Mouse (Mus musculus) heart, postnatal 25 days (tissue): ENCODE results near the gene Pam. TPM values are rescaled to one million over a fixed set of nuclear protein-coding genes. Genes with fewer than 3 reads are reported as not detected.
"Not testable (repeated sequence)": the region's sequence is repeated elsewhere in the genome, so short reads cannot be mapped to it uniquely, and the experiment has no call there.

Source experiments
- DNase-seq: peaks from one replicate; pipeline ENCODE4 v3.0.0; 2022; ENCODE audit warnings: low spot score
- intact Hi-C: fragments of 180-260 bp; cut with DNase I; formaldehyde crosslinking; loops from one replicate; pipeline ENCODE4 v1.15.1; 2025
- total RNA-seq, 2 experiments: library from RNA; stranded (reverse); gene quantifications; 2 replicates each; pipeline ENCODE4 v1.2.3; 2021

The Pam gene
- total RNA-seq, 2 experiments from 2014 or later: 615 to 691 TPM

DNA sequence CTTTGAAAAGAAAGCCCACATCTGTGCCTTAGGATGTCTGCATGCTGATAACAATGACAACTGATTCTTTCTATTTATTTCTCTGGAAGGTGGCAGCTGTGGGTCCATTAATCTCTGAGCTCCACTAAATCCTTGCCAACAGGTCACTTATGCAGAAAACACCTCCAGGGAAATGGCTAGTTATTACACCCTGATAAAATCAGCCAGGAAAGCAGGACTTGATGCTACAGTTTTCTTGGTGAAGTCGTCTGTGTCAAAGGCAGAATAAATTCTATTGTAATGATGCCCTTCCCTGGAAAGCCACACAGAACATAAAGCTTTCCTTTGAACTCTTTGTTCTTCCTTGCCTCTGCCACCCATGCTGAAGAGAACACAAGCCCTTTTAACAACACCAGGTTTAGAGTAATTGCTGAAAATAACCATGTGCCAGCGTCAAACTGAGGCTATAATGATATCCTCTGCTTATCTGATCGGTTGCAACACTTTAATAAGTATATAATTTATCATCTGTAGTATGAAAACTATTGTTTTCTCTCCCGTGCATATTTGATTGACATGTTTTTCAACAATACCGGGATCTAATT is 47.1 kb downstream of the Pam start:
- intact Hi-C loops: no loop called here
- DNase-seq: no peak

GRCm38 (mm10) chr1:98047284-98048217 is 47.9 kb downstream of the Pam start:
- DNase-seq: no peak
- intact Hi-C loops: no loop called here

DNA sequence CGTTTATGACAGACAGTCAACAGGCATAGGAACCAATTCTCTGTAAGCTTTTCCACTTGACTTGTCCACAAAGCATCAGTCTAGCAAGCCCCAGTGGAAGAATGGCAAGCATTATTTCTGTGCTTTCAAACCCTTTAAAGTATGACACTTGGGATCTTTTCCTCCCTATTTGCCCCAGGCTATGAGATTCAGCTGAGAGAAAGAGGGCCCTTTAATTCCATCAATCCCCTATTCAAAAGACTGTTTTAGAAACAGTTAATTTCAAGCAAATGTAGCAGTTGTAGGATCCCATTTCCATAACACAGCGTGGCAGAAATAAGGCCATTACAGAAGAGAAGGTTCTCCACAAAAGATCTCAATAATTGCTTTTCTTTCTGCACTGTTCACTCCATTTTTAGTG is 53.0 kb downstream of the Pam start:
- no peak for DNase-seq
- intact Hi-C loops: no loop called here

GRCm38 (mm10) chr1:98038252-98038651 is 57.2 kb downstream of the Pam start:
- DNase-seq: no peak
- intact Hi-C loops: no loop called here

DNA sequence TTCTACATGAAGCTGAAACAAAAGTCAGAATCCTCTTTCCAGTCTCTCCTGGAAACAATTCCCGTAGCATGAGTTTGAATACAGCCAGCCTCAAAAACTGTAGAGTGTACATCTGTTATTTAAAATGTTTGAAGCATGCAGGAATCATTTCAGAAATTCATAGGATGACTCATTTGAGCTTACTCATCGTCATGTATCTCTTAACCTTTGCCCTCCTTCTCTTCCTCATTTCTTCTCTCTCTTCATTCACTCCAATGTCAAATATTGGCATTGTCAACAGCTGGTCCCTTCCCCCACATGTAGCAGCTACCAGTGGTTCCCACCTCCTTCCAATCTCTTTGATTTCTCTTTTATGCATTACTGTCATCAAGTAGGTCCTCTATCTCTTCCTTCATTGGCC is 59.7 kb downstream of the Pam start:
- DNase-seq: no peak
- intact Hi-C loops: no loop called here

DNA sequence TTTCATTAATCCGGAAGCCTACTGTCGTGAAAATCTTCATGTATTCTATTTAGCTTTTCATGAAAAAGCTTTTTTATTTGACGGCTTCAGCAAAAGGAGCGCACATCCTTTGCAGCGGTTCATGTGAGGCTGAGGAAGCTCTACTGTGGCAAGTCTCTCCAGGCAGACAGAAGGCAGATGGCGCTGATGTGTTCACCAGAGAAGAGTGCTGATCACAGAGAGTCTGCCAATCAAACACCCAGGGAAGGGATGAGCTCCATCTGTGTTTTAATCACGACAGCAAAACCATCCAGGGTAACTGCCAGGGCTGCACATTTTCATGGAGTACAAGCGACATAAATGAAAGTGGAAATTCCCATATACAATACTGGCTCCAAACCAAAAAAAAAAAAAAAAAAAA is 63.6 kb downstream of the Pam start:
- intact Hi-C loops: no loop called here
- DNase-seq: no peak

- DNase-seq: no peak
- intact Hi-C loops: no loop called here
These were observed 66.4 kb downstream of the Pam start for GRCm38 (mm10) chr1:98029025-98029424.

GRCm38 (mm10) chr1:98028468-98028867 is 67.0 kb downstream of the Pam start:
- intact Hi-C loops: no loop called here
- DNase-seq: no peak

GRCm38 (mm10) chr1:98027959-98028358 is 67.5 kb downstream of the Pam start:
- DNase-seq: no peak
- intact Hi-C loops: no loop called here

- DNase-seq: no peak
- intact Hi-C loops: no loop called here
These were observed 69.4 kb downstream of the Pam start for GRCm38 (mm10) chr1:98025924-98026640.

GRCm38 (mm10) chr1:98023866-98024265 is 71.6 kb downstream of the Pam start:
- intact Hi-C loops: no loop called here
- DNase-seq: no peak

GRCm38 (mm10) chr1:98018987-98019386 is 76.5 kb downstream of the Pam start:
- intact Hi-C loops: no loop called here
- no peak for DNase-seq

DNA sequence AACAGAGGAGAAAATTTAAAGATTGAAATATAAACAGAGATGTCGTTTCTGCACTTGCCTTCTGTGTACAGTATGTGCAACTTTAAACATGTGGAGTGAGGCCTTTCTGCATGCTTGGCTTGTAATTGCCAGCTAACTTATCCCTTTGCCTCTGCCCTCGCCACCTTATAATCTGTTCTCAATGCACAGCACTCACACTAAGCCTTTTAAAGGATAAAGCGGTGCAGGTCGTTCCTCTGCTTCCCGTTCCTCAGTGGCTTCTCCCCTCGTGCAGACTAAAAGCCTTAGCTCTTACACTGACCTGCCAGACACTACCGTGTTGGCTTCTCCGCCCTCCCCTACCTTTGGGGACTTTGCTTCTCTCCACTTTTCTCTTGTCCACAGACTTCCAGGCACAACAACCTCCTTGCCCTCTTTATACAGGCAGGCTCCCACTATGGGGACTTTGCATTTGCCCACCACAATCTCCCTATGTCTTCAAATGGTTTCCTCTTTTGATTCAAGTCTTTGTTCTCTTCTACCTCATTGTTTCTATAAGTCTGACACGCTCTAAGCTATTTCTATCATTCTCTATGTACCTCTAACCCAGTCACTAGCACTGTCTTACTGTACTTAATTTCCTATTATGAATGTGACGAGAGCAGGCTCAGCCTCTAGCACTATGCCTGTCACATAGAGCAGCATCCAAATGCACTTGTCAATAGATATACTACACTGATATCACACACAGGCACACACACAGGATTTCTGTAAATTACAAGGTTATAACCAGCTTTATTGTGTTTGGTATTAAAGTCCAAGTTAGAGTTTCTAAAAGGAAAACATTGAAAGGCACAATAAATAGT is 79.2 kb downstream of the Pam start:
- intact Hi-C loops: no loop called here
- no peak for DNase-seq

GRCm38 (mm10) chr1:98015564-98015963 is 79.9 kb downstream of the Pam start:
- intact Hi-C loops: no loop called here
- DNase-seq: no peak

DNA sequence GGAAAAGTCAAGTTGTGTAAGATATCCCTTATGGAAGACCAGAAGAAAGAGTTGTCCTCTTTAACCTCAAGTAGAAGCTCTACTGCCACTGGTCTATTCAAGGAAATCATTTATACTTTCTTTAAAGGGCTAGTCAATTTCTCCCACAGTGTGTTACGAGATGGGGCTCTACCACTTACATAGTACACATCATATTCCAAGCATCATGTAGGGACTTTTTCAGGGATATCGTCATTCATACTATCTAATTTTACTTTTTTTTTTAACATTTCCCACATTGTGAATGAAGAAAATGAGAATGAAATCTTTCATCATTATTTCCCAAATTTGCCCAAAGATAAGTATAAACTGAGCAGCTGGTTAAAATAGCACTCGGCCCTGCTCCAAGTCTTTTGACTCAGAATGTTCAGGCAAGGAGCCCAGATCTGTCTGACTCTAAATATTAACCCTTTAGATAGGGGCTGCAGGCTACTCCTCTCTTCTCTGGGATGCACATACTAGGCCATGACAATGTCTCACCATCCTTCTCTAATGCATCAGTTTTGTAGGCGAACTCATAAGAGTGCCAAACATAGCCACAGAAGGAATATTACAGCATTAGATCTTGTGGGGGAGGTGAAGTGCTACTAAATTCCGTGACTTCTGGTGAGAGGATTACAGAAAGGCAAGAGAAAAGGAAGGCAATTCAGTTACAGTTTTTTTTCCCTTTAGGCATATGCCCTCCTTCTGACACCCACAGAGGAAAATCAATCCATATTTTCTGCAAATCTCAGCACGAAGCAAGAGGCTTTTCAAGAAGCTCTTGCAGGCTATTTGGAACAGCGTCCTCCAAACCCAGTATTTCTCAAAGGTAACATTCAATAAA is 92.7 kb downstream of the Pam start:
- intact Hi-C loops: loop anchor here (5.0 kb wide), 1 partner anchor 95 kb away; the partner anchor contains the start of gene Pam

DNA sequence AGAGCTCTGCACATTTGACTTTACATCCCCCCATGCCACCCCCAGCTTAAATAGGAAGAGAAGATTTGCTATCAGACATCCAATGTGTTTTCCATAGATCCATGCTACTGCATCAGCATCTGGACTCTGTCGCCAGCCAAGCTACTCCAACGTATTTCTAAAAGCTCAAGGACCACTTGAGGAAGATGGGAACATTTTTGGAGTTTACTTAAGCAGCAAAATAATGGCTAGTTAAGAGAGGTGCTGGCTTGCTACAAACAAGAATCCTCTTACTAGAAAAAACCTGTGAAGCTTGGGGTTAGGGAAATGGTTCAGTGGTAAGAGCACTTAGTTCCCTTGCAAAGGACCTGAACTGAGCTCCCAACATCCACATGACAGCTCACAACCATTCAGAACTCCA is 96.0 kb downstream of the Pam start:
- no peak for DNase-seq
- intact Hi-C loops: no loop called here

More for the DNA sequence above, 92.7 kb downstream of the Pam start:
- peak; percentile 14 for DNase-seq

GRCm38 (mm10) chr1:97998961-97999360 is 96.5 kb downstream of the Pam start:
- DNase-seq, intact Hi-C loops: not testable (repeated sequence)

- DNase-seq: no peak
- intact Hi-C loops: no loop called here
These were observed 98.4 kb downstream of the Pam start for GRCm38 (mm10) chr1:97997088-97997487.

- intact Hi-C loops: no loop called here
- no peak for DNase-seq
These were observed 103.5 kb downstream of the Pam start for GRCm38 (mm10) chr1:97991976-97992375.
